Mouse (Mus musculus): Measurements from ENCODE around the gene Spata6.

Spata6 gene

DNA sequence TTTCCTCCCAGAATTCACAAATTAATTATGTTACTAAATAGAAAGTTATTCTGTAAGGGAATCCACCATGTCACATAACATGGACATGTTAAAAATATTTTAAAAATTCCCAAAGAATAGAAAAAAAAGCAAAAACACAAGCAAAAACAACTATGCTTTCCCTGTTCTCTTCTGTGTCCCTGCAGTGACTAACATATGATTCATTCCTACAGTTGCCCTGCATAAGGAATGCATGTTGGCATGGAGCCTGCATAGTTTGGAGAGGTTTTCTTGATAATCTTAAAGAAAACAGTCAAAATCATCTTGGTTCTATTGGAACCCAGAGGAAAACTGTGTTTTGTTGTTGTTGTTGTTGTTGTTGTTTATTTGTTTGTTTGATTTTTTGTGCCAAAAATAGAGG is 132.8 kb downstream of the Spata6 start:
- no peak for DNase-seq

DNA sequence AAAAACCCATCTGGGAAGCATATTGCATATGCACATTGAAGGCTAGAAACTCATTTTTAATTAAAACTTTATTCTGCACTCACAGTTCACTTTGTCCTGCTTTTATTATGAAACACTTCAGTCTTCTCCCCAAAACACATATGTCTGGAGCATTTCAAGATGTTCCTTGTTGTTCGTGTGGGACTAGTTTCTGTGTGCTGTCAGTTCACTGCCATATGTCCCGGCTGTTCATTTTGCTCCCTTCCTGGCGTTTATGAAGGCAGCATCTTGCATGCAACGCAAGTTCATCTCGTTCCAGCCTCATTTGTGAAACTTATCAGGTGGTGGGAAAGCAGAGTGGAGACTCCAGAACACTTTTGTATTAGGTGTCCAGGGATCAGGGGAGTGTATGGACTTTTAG is 146.9 kb downstream of the Spata6 start:
- DNase-seq: peak; percentile 12

DNA sequence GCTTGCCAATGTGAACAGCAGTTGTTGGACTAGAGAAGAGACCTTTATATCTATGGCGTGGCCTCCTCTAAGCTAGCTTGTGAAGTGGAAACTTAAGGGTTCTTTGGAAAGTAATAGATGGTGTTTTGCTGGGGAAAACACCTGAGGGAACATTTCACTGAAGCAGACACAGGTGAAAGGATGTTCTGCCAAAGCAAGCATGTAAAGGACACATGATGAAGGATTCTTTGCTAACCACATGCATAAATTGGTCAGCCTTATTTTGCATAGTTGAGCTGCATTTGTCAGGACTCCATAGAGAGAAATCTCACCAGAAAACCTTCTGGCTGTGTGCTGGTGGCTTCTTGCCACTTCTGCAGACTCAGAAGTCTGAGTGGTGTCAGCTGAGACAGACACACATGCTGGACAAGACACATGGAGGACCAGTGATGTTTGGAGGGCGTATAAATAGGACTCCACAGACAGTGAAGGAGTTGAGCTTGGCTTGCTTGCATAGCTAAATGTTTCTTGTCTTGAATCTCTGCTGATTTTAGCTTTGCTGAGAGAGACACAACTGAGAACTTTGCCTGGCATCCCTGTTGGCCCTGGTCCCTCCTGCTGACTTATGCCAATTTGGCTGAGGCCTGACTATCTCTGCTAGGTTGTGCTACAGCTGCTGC is 148.1 kb downstream of the Spata6 start:
- DNase-seq: peak; percentile 31
